ENCODE assay signal across 7 mouse cellular contexts in genomic region chr9:72808176-72808575, GRCm38 (mm10). TPM values are rescaled to one million over a fixed set of nuclear protein-coding genes. Genes with fewer than 3 reads are reported as not detected.
DNase-seq lines count a peak whose midpoint lies in the region; ATAC-seq and TF ChIP-seq lines count a peak whose summit lies in the region.

No protein-coding gene starts in this region.

- H3K4me1 ChIP-seq in forebrain, embryonic 12.5 days, result peaks cover 39% of the 10 kb centered on the region
- H3K4me1 ChIP-seq in liver, embryonic 14.5 days (replicated peaks; ENCODE audit: control insufficient read depth in 2 of 2, insufficient read depth in 2 of 2, low read length in 1 of 2), result peaks cover 0 to 4% of the 10 kb centered on the region in 2 experiments; a peak in 2 of 4 replicates

- H3K27me3 ChIP-seq in forebrain, embryonic 12.5 days, result peaks cover 29% of the 10 kb centered on the region
- H3K27me3 ChIP-seq in liver, embryonic 14.5 days (ENCODE audit: control insufficient read depth, insufficient read depth, low read length), result peaks cover 34% of the 10 kb centered on the region

- H3K9ac ChIP-seq in forebrain, embryonic 12.5 days, result peak overlapping the region; percentile 72
- H3K9ac ChIP-seq in liver, embryonic 14.5 days (replicated peaks), result no peak overlapping the region

- no peak for TF ChIP-seq CTCF in liver, embryonic 14.5 days (IDR thresholded peaks at IDR 0.05; ENCODE audit: low read depth)

- peak overlapping the region; percentile 77; the same call in 1 of the 2 replicates for H3K27ac ChIP-seq in forebrain, embryonic 12.5 days
- H3K27ac ChIP-seq in liver, embryonic 14.5 days, result no peak overlapping the region

- peak; percentile 24 for DNase-seq in retina, postnatal 1 day
- no peak for DNase-seq in retina, embryonic 14.5 days (ENCODE audit: low spot score)
- DNase-seq in liver, embryonic 14.5 days (ENCODE audit: low read depth in 3 of 3, low spot score in 3 of 3), result no peak
- DNase-seq in thymus, postnatal 4 days, result peak; percentile 49
- no peak for DNase-seq in gastrocnemius, postnatal 4 days (ENCODE audit: low spot score in 2 of 2)
- no peak for DNase-seq in layer of hippocampus, adult 11-12 months (ENCODE audit: low spot score)

- H3K4me3 ChIP-seq in forebrain, embryonic 12.5 days (replicated peaks), result peak overlapping the region; percentile 61
- H3K4me3 ChIP-seq in liver, embryonic 14.5 days (ENCODE audit: insufficient read depth in 1 of 2, low read depth in 2 of 2, low read length in 2 of 2), result 0 out of 4 replicates have a peak overlapping the region, but pooled peaks of 1 of the 2 experiments have one; percentile 56

- no peaks in the 10 kb centered on the region for H3K9me3 ChIP-seq in forebrain, embryonic 12.5 days
- H3K9me3 ChIP-seq in liver, embryonic 14.5 days (ENCODE audit: control insufficient read depth, low read length), result no peaks in the 10 kb centered on the region

- peak overlapping the region; percentile 97 for H3K4me2 ChIP-seq in forebrain, embryonic 12.5 days
- peak overlapping the region; percentile 58 for H3K4me2 ChIP-seq in liver, embryonic 14.5 days (ENCODE audit: low read depth)

- H3K36me3 ChIP-seq in forebrain, embryonic 12.5 days (replicated peaks), result no peaks in the 10 kb centered on the region
- no peaks in the 10 kb centered on the region for H3K36me3 ChIP-seq in liver, embryonic 14.5 days (replicated peaks; ENCODE audit: control insufficient read depth, insufficient read depth, low read depth)

- TF ChIP-seq EP300 in liver, embryonic 14.5 days (IDR thresholded peaks at IDR 0.05; ENCODE audit: low read depth), result no peak

- 0% methylated on average over 6 of the region's 6 CpGs for WGBS in forebrain, embryonic 12.5 days
- WGBS in liver, embryonic 14.5 days (ENCODE audit: insufficient replicate concordance), result 2% methylated on average over 6 of the region's 6 CpGs

- ATAC-seq in forebrain, embryonic 12.5 days (ENCODE audit: low FRiP score), result no peak
- ATAC-seq in liver, embryonic 14.5 days (ENCODE audit: insufficient read depth), result no peak

RNA-seq across cellular contexts. Expression of gene Prtg, which starts 1.5 kb away (rescaled TPM):
- polyA plus RNA-seq in forebrain, embryonic 12.5 days (2016; fragmentation: Nextera tagmentation; extraction: Ambion mirVana), result 1.7 and 2.7 TPM in 2 replicates
- 0.01 and 0.03 TPM in 2 replicates for polyA plus RNA-seq in liver, embryonic 14.5 days (2012; rRNA removed)
- polyA plus RNA-seq in liver, embryonic 14.5 days (2014; fragmentation: Nextera tagmentation; extraction: Ambion mirVana), result 0.03 and 0.04 TPM in 2 replicates
- 1 to 10 TPM in 1 of 2 experiments, under 1 TPM in 1; 0.98 to 1.9 TPM for total RNA-seq in gastrocnemius, postnatal 4 days (2021)

Comparison
In these comparisons a context has a peak if more than half of its experiments do, and no peak if none do; other contexts are left out.
1. DNase-seq: peak in retina, postnatal 1 day (single experiment) and thymus, postnatal 4 days (single experiment); none in retina, embryonic 14.5 days (single experiment), liver, embryonic 14.5 days (0 of 3), gastrocnemius, postnatal 4 days (0 of 2) and layer of hippocampus, adult 11-12 months (single experiment).